Mouse (Mus musculus) regulatory T cell (primary cell): ENCODE data around the gene Folh1.
"Not testable (repeated sequence)": the region's sequence is repeated elsewhere in the genome, so short reads cannot be mapped to it uniquely, and the experiment has no call there.

ENCODE experiments used
- in situ Hi-C: fragments of 300-600 bp; cut with MboI, MseI; formaldehyde crosslinking; loops from one replicate; pipeline ENCODE4 v1.15.1; 2025; ENCODE audit warnings: high pct_unique_total_duplicates

Folh1 gene

DNA sequence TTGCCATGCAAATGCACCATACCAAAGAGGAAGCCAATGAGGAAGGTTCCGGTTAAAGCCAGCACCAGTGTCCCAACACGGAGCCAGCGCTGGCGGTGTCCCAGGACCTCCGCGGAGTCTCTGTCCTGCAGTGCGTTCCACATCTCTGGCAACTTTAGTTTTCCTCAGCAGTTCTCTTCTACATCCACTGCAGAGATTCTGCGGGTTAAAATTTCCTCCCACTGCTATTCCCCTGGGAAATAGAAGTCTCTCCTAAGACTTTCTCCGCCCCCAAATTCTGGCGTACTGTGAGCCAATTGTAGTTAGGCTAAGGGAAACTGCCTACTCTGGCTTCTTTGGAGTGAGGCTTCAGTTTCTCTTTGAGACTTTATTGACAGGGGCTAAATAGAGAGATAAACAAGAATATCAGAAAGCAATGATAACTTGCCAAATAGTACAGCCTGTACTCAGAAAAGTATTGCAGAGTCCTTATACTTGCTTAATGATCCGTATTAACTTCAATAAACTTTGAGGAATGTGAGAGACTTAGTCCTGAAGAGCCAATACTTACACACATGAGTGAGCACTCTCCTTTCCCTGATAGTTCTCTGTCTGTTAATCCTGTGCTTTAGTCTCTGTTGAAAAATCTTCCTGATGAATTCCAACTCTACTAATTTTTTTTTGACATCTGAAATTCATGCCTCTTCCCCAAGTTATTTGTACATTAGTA, at the start of gene Folh1:
Folh1 (minus strand) TSS at position 327 of the 709 bp plus-strand sequence.
- in situ Hi-C loops = no loop called here

DNA sequence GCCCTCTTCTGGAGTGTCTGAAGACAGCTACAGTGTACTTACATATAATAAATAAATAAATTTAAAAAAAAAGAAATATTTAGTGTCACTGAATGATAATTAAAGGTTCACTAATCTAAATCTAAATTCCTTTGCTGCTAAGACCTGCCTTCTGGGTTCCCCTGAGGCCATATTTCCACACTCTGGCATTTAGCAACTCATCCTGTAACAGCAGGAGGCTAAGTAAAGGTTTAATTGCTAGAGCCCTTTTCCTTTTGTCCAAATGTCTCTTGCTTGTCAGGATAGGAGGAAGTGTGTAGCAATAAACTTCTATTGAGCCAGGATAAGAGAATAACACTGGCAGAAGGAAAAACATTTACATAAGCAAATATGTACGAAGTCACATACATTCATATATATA, 40.7 kb upstream of the Folh1 start:
- in situ Hi-C loops = no loop called here

DNA sequence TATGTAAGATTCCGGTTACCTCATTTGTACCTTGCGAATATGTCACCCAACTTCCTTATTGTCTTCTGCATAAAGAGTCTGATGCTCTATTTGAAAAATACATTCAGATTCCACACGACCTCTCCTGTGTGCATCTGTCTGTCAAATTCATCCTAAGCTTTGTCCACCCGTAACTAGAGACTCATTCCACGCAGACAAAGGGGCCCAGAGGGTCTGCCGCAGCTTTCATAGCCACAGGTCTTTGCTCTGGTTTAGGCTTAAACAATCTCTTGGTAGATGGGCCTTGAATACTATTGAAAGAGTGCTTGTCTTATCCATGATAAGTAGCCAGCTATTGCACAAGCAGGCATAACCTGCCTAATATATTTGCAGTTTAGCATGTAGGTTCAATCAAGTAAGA, 40.0 kb upstream of the Folh1 start:
- in situ Hi-C loops = not testable (repeated sequence)

DNA sequence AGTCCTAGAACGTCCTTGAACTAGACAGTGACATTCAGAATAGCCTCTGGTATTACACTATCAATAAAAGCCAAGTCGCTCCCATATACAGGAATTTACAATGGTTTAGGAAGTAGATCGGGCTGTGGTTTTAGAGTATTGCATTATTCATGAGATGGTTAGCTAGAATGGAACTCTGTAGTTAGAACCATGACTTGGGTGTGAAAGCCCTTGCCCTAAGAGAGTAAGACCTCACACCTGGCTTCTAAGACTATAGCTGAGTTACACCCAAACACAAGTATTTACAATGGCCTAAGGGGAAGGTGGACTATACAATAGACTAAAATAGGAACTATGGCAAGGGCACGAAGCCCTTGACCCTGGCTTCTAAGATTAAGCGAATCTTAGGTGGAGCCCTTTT, 39.5 kb upstream of the Folh1 start:
- in situ Hi-C loops = not testable (repeated sequence)

GRCm38 (mm10) chr7:86794727-86795126, 19.0 kb upstream of the Folh1 start, which contains the start of gene Vmn2r77:
Gene Vmn2r77 (plus strand): TSS chr7:86795027.
- in situ Hi-C loops = no loop called here

- in situ Hi-C loops = no loop called here
Observed at GRCm38 (mm10) chr7:86771621-86772020, 4.1 kb downstream of the Folh1 start.

- in situ Hi-C loops = no loop called here
Observed at GRCm38 (mm10) chr7:86764628-86765027, 11.1 kb downstream of the Folh1 start.

DNA sequence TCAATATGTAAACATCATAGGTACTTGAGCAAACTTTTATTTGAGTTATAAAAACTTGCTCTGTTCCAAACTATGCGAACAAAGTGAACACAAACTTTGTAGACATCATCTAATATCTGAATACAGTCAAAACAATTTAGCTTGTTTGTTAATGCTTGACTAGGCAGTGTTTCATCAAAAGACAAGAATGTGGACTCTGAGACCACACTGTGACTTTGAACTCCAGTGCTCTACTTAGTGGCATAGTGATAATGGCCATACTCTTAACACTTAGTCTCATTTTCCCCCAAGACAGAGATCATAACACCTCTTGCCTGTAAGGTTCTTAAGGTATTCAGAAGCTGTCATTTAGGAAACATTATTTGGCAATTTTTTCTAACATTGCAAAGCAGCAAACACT, 15.0 kb downstream of the Folh1 start:
- in situ Hi-C loops = no loop called here

- in situ Hi-C loops = no loop called here
Observed at GRCm38 (mm10) chr7:86725013-86725412, 50.7 kb downstream of the Folh1 start.

DNA sequence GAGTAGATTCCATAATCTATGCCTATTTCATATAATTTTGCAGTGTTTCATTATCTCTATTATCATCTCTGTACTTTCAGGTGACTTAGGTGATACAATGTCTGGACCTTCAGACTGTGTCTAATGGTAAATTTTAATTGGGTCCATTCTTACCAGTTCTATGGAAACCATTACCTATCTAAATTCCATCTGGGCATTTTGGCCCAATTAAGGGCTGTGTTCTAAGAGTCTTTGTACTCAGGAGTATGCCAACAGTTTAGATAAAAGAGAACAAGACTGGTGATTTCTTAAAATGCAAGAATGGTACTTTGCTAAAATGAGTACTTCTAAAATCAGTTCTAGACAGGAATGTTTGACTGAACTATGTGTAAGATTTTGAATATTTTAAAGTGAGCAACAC, 87.7 kb downstream of the Folh1 start, which contains the start of gene Olfr292:
Olfr292 (plus strand) TSS at position 301 of the 400 bp plus-strand sequence.
- in situ Hi-C loops = no loop called here
